Mouse (Mus musculus) forebrain, embryonic 16.5 days (tissue): ENCODE data around the gene Scarf2. TPM values are rescaled to one million over a fixed set of nuclear protein-coding genes. Genes with fewer than 3 reads are reported as not detected.

Experiments
- ATAC-seq: fragments of 200-750 bp; cut with Nextera tagmentation; 2 replicates; pipeline ENCODE4 v1.8.0; 2017; ENCODE audit warnings: mild to moderate bottlenecking, moderate library complexity
- H3K27ac ChIP-seq: fragments of 300-500 bp; sonication (generic); 2 replicates; pipeline ENCODE4 v1.5.1; 2014; ENCODE audit warnings: low read length, control low read depth
- H3K27me3 ChIP-seq: fragments of 300-500 bp; sonication (generic); replicated peaks from 2 replicates; pipeline ENCODE4 v1.6.1; 2014; ENCODE audit warnings: low read length; ENCODE audit not compliant: control insufficient read depth, insufficient read depth
- H3K36me3 ChIP-seq: fragments of 300-500 bp; sonication (generic); 2 replicates; pipeline ENCODE4 v1.6.1; 2014; ENCODE audit not compliant: control insufficient read depth, insufficient read depth
- H3K4me1 ChIP-seq: fragments of 300-500 bp; sonication (generic); replicated peaks from 2 replicates; pipeline ENCODE4 v1.6.1; 2014; ENCODE audit warnings: low read length; ENCODE audit not compliant: control insufficient read depth, insufficient read depth
- H3K4me2 ChIP-seq: fragments of 300-500 bp; sonication (generic); 2 replicates; pipeline ENCODE4 v1.6.1; 2014; ENCODE audit warnings: mild to moderate bottlenecking, low read length, control low read depth
- H3K4me3 ChIP-seq: fragments of 300-500 bp; sonication (generic); replicated peaks from 2 replicates; pipeline ENCODE4 v1.5.1; 2014; ENCODE audit warnings: mild to moderate bottlenecking, low read length, control low read depth
- H3K9ac ChIP-seq: fragments of 300-500 bp; sonication (generic); replicated peaks from 2 replicates; pipeline ENCODE4 v1.6.1; 2014; ENCODE audit warnings: low read depth, low read length, control low read depth
- H3K9me3 ChIP-seq: fragments of 300-500 bp; sonication (generic); 2 replicates; pipeline ENCODE4 v1.6.1; 2016; ENCODE audit warnings: low read length; ENCODE audit not compliant: control insufficient read depth
- WGBS: fragments of 180-500 bp; shearing (Covaris S2); extraction: QIAGEN DNeasy Blood & Tissue Kit; methylation state at CpG from one replicate; pipeline ENCODE4 v1.1.7; 2014; 5-methylcytosine and 5-hydroxymethylcytosine counted together
- polyA plus RNA-seq: library from polyadenylated mRNA; unstranded; fragments of >200 nt; fragmentation: Nextera tagmentation; extraction: Ambion mirVana; gene quantifications from 2 replicates; pipeline ENCODE4 v1.2.1, GENCODE M21; 2015

The Scarf2 gene
- 0.99 and 1.4 TPM in 2 replicates for polyA plus RNA-seq

GRCm38 (mm10) chr16:17796971-17797811 lies at the start of gene Scarf2:
Gene Scarf2, plus strand, starts transcription at chr16:17797282.
- peak within 1 kb of the TSS; percentile 48 for H3K4me3 ChIP-seq
- H3K27ac ChIP-seq = no peak within 1 kb of the TSS
- H3K9ac ChIP-seq = peak within 1 kb of the TSS; percentile 60
- under 1% methylated on average over 65 of the region's 81 CpGs for WGBS
- no peaks in the 10 kb centered on the region for H3K9me3 ChIP-seq
- H3K27me3 ChIP-seq = peaks cover 55% of the 10 kb centered on the region
- ATAC-seq = peak; percentile 32
- H3K36me3 ChIP-seq = peaks cover 6% of the 10 kb centered on the region; the same call in 1 of the 2 replicates
- peak within 1 kb of the TSS; percentile 82 for H3K4me2 ChIP-seq
- peaks cover 21% of the 10 kb centered on the region for H3K4me1 ChIP-seq

GRCm38 (mm10) chr16:17753001-17753400 lies 44.1 kb upstream of the Scarf2 start:
- Histone ChIP-seq H3K27me3 (no peaks in the 10 kb centered on the region), H3K4me2 (no peak overlapping the region), H3K27ac (no peak overlapping the region), H3K9me3 (no peaks in the 10 kb centered on the region), H3K9ac (no peak overlapping the region), H3K4me1 (no peaks in the 10 kb centered on the region), H3K4me3 (no peak overlapping the region), H3K36me3 (no peaks in the 10 kb centered on the region)
- ATAC-seq = no peak
- 36% methylated on average over 3 of the region's 3 CpGs for WGBS

GRCm38 (mm10) chr16:17753686-17754085 lies 43.4 kb upstream of the Scarf2 start:
- ATAC-seq = no peak
- Histone ChIP-seq H3K4me1 (peaks cover 1% of the 10 kb centered on the region), H3K9ac (no peak overlapping the region), H3K9me3 (no peaks in the 10 kb centered on the region), H3K4me3 (no peak overlapping the region), H3K4me2 (no peak overlapping the region), H3K27me3 (no peaks in the 10 kb centered on the region), H3K36me3 (no peaks in the 10 kb centered on the region), H3K27ac (no peak overlapping the region)
- WGBS = 45% methylated on average over 1 of the region's 1 CpGs

- 80% methylated on average over 1 of the region's 1 CpGs for WGBS
- Histone ChIP-seq H3K9ac (no peak overlapping the region), H3K4me3 (no peak overlapping the region), H3K27me3 (no peaks in the 10 kb centered on the region), H3K4me2 (no peak overlapping the region), H3K27ac (no peak overlapping the region), H3K4me1 (peaks cover 26% of the 10 kb centered on the region), H3K9me3 (no peaks in the 10 kb centered on the region), H3K36me3 (no peaks in the 10 kb centered on the region)
- no peak for ATAC-seq
These were observed 39.3 kb upstream of the Scarf2 start for GRCm38 (mm10) chr16:17757756-17758155.

- ATAC-seq = no peak; the same call in 1 of the 2 replicates
- H3K27ac ChIP-seq = 0 out of 2 replicates have a peak overlapping the region, but pooled peaks have one; percentile 2
- H3K9ac ChIP-seq = peak overlapping the region; percentile 92
- peaks cover 26% of the 10 kb centered on the region for H3K4me1 ChIP-seq
- H3K4me2 ChIP-seq = peak overlapping the region; percentile 89
- no peaks in the 10 kb centered on the region for H3K27me3 ChIP-seq
- H3K9me3 ChIP-seq = no peaks in the 10 kb centered on the region
- WGBS = 51% methylated on average over 9 of the region's 9 CpGs
- H3K4me3 ChIP-seq = peak overlapping the region; percentile 84
- no peaks in the 10 kb centered on the region for H3K36me3 ChIP-seq
These were observed 38.2 kb upstream of the Scarf2 start for GRCm38 (mm10) chr16:17758902-17759301.

GRCm38 (mm10) chr16:17759344-17759773 lies 37.7 kb upstream of the Scarf2 start, which contains the start of gene Klhl22:
Gene Klhl22, plus strand, starts transcription at chr16:17759618.
- Histone ChIP-seq H3K27ac (peak within 1 kb of the TSS; percentile 16; the same call in 1 of the 2 replicates), H3K9ac (peak within 1 kb of the TSS; percentile 92), H3K9me3 (no peaks in the 10 kb centered on the region), H3K27me3 (no peaks in the 10 kb centered on the region), H3K4me3 (peak within 1 kb of the TSS; percentile 84), H3K36me3 (no peaks in the 10 kb centered on the region), H3K4me2 (peak within 1 kb of the TSS; percentile 89), H3K4me1 (peaks cover 26% of the 10 kb centered on the region)
- ATAC-seq = peak; percentile 98
- WGBS = 1% methylated on average over 23 of the region's 28 CpGs

GRCm38 (mm10) chr16:17759813-17760321 lies 37.2 kb upstream of the Scarf2 start:
- H3K27ac ChIP-seq = peak overlapping the region; percentile 16; the same call in 1 of the 2 replicates
- no peak; the same call in none of the 2 replicates for ATAC-seq
- H3K36me3 ChIP-seq = no peaks in the 10 kb centered on the region
- H3K27me3 ChIP-seq = no peaks in the 10 kb centered on the region
- under 1% methylated on average over 54 of the region's 54 CpGs for WGBS
- H3K4me1 ChIP-seq = peaks cover 26% of the 10 kb centered on the region
- peak overlapping the region; percentile 89 for H3K4me2 ChIP-seq
- no peaks in the 10 kb centered on the region for H3K9me3 ChIP-seq
- H3K9ac ChIP-seq = peak overlapping the region; percentile 92
- peak overlapping the region; percentile 84 for H3K4me3 ChIP-seq

- no peak overlapping the region for H3K27ac ChIP-seq
These were observed 36.4 kb upstream of the Scarf2 start for GRCm38 (mm10) chr16:17760657-17761056.

GRCm38 (mm10) chr16:17761074-17761473 lies 36.0 kb upstream of the Scarf2 start:
- Histone ChIP-seq H3K9ac (no peak overlapping the region), H3K36me3 (no peaks in the 10 kb centered on the region), H3K27me3 (no peaks in the 10 kb centered on the region), H3K27ac (no peak overlapping the region), H3K4me1 (peaks cover 26% of the 10 kb centered on the region), H3K4me3 (no peak overlapping the region), H3K4me2 (peak overlapping the region; percentile 89; the same call in 1 of the 2 replicates), H3K9me3 (no peaks in the 10 kb centered on the region)
- ATAC-seq = no peak
- WGBS = 52% methylated on average over 1 of the region's 1 CpGs

More at GRCm38 (mm10) chr16:17760657-17761056, 36.4 kb upstream of the Scarf2 start:
- Histone ChIP-seq H3K9me3 (no peaks in the 10 kb centered on the region), H3K4me1 (peaks cover 26% of the 10 kb centered on the region), H3K4me2 (peak overlapping the region; percentile 89), H3K27me3 (no peaks in the 10 kb centered on the region), H3K36me3 (no peaks in the 10 kb centered on the region), H3K9ac (no peak overlapping the region; the same call in 1 of the 2 replicates), H3K4me3 (peak overlapping the region; percentile 84)
- ATAC-seq = no peak
- WGBS = 42% methylated on average over 8 of the region's 8 CpGs
